Comparison of ENCODE assay signal across 8 mouse cellular contexts in the genomic region with DNA sequence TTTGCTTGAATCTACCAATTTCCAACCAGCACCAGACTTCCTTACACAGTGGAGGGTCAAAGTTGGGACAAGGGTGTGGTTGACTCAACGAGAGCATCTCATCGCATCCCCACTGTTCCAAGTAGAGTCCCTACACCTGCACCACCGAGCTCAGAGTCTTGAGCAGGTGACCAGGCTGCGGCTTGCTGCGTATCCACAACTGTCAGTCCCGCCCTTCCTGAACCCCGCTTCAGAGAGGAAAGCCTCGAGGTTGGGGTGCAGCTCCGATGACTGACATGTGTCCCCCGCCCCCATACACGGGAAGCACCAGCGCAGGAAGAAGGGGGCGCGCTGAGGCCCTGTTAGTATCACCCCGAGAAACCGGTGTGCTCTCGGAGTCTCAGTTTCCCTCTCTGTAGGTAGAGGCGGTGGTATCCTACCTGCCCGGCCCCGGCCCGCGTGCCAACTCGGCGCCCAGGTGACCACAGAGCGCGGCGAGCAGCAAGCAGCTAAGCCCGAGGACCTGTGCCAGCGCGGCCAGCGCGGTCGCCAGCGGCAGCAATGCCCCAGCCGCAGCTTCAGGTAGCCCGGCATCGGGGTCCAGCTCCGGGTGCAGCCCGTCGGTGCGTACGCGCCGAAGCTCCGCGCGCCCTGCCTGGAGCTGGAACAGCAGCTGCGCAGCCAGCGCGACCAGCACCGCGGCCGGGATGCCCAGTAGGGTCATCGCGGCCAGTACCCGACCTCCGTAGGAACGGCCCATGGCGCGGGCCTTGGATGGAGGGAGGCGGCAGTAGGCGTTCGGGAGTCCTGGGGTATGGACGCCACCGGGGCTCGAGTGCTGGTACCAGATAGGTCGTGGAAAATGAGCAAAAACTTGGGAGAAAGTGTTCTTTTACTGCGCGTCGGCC. TPM values are rescaled to one million over a fixed set of nuclear protein-coding genes. Genes with fewer than 3 reads are reported as not detected.
DNase-seq lines count a peak whose midpoint lies in the region; ATAC-seq and TF ChIP-seq lines count a peak whose summit lies in the region.

A gene (minus strand): TSS at position 801 of the 887 bp plus-strand sequence.

- 7% methylated on average over 70 of the region's 70 CpGs for WGBS in liver, adult 2 months
- WGBS in embryonic facial prominence, embryonic 10.5 days, result 4% methylated on average over 70 of the region's 70 CpGs

- peak within 1 kb of the TSS; percentile 71 for H3K4me3 ChIP-seq in liver, adult 2 months (ENCODE audit: insufficient read depth, low read depth, low read length)
- peak within 1 kb of the TSS; percentile 58 for H3K4me3 ChIP-seq in embryonic facial prominence, embryonic 10.5 days

- TF ChIP-seq POLR2A in liver, adult 2 months (IDR thresholded peaks at IDR 0.05; ENCODE audit: extremely low read depth, insufficient read depth, low read length), result no peak

- ATAC-seq in inflammation-experienced regulatory T-cells, adult 6 months, result peak; percentile 44
- no peak for ATAC-seq in erythroid progenitor cell, adult 5-6 weeks (replicated peaks; ENCODE audit: low FRiP score, poor library complexity, severe bottlenecking)

- no peak for TF ChIP-seq CTCF in liver, adult 2 months (IDR thresholded peaks at IDR 0.05; ENCODE audit: low read depth, low read length)

- H3K9me3 ChIP-seq in embryonic facial prominence, embryonic 10.5 days, result no peaks in the 10 kb centered on the region

- H3K4me1 ChIP-seq in liver, adult 2 months (ENCODE audit: control insufficient read depth, insufficient read depth, low read length), result peaks cover 8% of the 10 kb centered on the region; the same call in 1 of the 2 replicates
- H3K4me1 ChIP-seq in embryonic facial prominence, embryonic 10.5 days, result peaks cover 31% of the 10 kb centered on the region

- no peaks in the 10 kb centered on the region for H3K79me2 ChIP-seq in liver, adult 2 months (ENCODE audit: control insufficient read depth, insufficient read depth, low read length)

- peaks cover 13% of the 10 kb centered on the region for H3K27me3 ChIP-seq in liver, adult 2 months (ENCODE audit: control insufficient read depth, insufficient read depth, low read length)
- H3K27me3 ChIP-seq in embryonic facial prominence, embryonic 10.5 days (replicated peaks; ENCODE audit: low read depth, poor library complexity, severe bottlenecking), result peaks cover 87% of the 10 kb centered on the region

- peak within 1 kb of the TSS; percentile 59 for H3K9ac ChIP-seq in liver, adult 2 months (ENCODE audit: low read depth, low read length)

- DNase-seq in liver, adult 2 months (ENCODE audit: extremely low read depth, low read depth, low spot score), result no peak
- DNase-seq in liver, result no peak
- DNase-seq in embryonic facial prominence, embryonic 10.5 days (ENCODE audit: low spot score), result no peak
- DNase-seq in naive thymus-derived CD4-positive, alpha-beta T cell, adult 2 months (ENCODE audit: low read depth), result peak; percentile 64
- DNase-seq in right cerebral cortex, postnatal 14 days, result no peak
- no peak for DNase-seq in cerebellum, postnatal 4 days (ENCODE audit: low spot score in 2 of 2)

- no peaks in the 10 kb centered on the region for H3K36me3 ChIP-seq in liver, adult 2 months (ENCODE audit: control insufficient read depth, insufficient read depth, low read length)
- H3K36me3 ChIP-seq in embryonic facial prominence, embryonic 10.5 days (replicated peaks), result no peaks in the 10 kb centered on the region

- H3K27ac ChIP-seq in liver, adult 2 months (replicated peaks; ENCODE audit: insufficient read depth, low read depth, low read length), result no peak within 1 kb of the TSS
- H3K27ac ChIP-seq in embryonic facial prominence, embryonic 10.5 days (replicated peaks), result peak within 1 kb of the TSS; percentile 2; the same call in 1 of the 2 replicates

RNA-seq across cellular contexts. Expression of the gene that starts here (rescaled TPM):
- 0.46 and 0.47 TPM in 2 replicates for total RNA-seq in liver, adult 2 months (2014; rRNA removed)
- 0.14 and 0.55 TPM in 2 replicates for polyA plus RNA-seq in liver, adult 2 months (2012; rRNA removed)
- polyA plus RNA-seq in embryonic facial prominence, embryonic 10.5 days (2016; fragmentation: Nextera tagmentation; extraction: Ambion mirVana), result 0.52 and 0.54 TPM in 2 replicates
- 1 to 10 TPM in 1 of 3 experiments, under 1 TPM in 1, not detected in 1; 0.97 to 2.1 TPM for polyA plus RNA-seq in inflammation-experienced regulatory T-cells, adult 6 months (2017; shearing (Covaris generic))
- total RNA-seq in erythroid progenitor cell, adult 5-6 weeks (2015; ENCODE audit: low replicate concordance), result not detected in 2 replicates
- total RNA-seq in erythroid progenitor cell, adult 5-6 weeks (2017; ENCODE audit: low replicate concordance), result not detected in 2 replicates
